Mouse (Mus musculus) CH12.LX (cell line): ENCODE results near the gene Cct6b.

Source experiments
- BHLHE40 ChIP-seq: IDR thresholded peaks from 2 replicates; pipeline ENCODE4 v1.6.1; 2011; ENCODE audit warnings: mild to moderate bottlenecking, low read depth, low read length, improper control_type of control experiment
- CTCF ChIP-seq, 2 experiments: IDR thresholded peaks in 1 of 2; conservative IDR thresholded peaks in 1 of 2; 2 replicates each; pipeline ENCODE4 v1.5.1; 2011 to 2012; ENCODE audit warnings: low read depth in 2 of 2, low read length in 2 of 2, improper control_type of control experiment in 1 of 2, inconsistent platforms in 1 of 2, mild to moderate bottlenecking in 1 of 2, moderate library complexity in 1 of 2
- EP300 ChIP-seq: IDR thresholded peaks from 2 replicates; pipeline ENCODE4 v1.6.1; 2011; ENCODE audit warnings: low read length, improper control_type of control experiment
- HCFC1 ChIP-seq: IDR thresholded peaks from 2 replicates; pipeline ENCODE4 v1.6.1; 2012; ENCODE audit warnings: low read depth, mild to moderate bottlenecking, inconsistent platforms, low read length, improper control_type of control experiment
- KAT2A ChIP-seq: IDR thresholded peaks from 2 replicates; pipeline ENCODE4 v1.6.1; 2012; ENCODE audit warnings: low read length, improper control_type of control experiment, inconsistent platforms; ENCODE audit not compliant: insufficient replicate concordance
- MYC ChIP-seq: IDR thresholded peaks from 2 replicates; pipeline ENCODE4 v1.6.1; 2011; ENCODE audit warnings: low read depth, mild to moderate bottlenecking, improper control_type of control experiment, low read length
- POLR2A ChIP-seq: IDR thresholded peaks from 2 replicates; pipeline ENCODE4 v1.6.1; 2011; ENCODE audit warnings: low read depth, mild to moderate bottlenecking, improper control_type of control experiment, low read length

DNA sequence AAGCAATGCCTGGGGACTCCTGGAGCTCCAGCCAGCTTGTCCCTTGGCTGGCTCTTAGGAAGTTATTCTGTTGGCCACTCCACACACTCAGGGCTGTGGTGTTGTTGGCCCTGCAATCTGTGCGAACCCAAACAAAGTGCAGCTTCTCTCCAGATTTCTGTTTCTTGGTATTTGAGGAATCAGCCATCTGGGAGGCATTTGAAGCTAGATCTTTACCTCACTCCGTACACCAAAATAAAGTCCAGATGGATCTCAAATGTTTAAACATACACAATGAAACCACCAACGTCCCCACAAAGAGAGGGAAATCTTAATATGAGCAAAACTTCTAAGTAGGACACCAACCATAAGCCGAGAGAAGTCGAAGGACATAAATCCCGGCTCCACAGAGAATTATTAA is 71.5 kb downstream of the Cct6b start:
- TF ChIP-seq POLR2A (no peak), EP300 (no peak), CTCF (conservative IDR thresholded peaks at IDR 0.05 in 1 of 2, IDR thresholded peaks at IDR 0.05 in 1 of 2; ENCODE audit: low read depth in 2 of 2, low read length in 2 of 2) (no peak), BHLHE40 (no peak), HCFC1 (no peak), KAT2A (no peak), MYC (no peak)
